22 mouse cellular contexts compared by ENCODE assay signal in genomic region chr10:26725255-26725654, GRCm38 (mm10).
"Had no signal": no experiment of that assay in that cellular context is flagged by ENCODE, and none has a peak within 500 bp of the region (broad histone marks: within the 10 kb centered on the region; RNA-seq: fewer than 3 reads in every experiment).

No protein-coding gene starts in this region.

- H3K27me3 ChIP-seq: lung, embryonic 15.5 days; megakaryocyte, embryonic 14.5 days; midbrain, embryonic 13.5 days; neural tube, embryonic 13.5 days; neural tube, embryonic 15.5 days had no signal

- H3K4me2 ChIP-seq: lung, embryonic 15.5 days; midbrain, embryonic 11.5 days; midbrain, embryonic 13.5 days; neural tube, embryonic 13.5 days; neural tube, embryonic 15.5 days had no signal

- H3K27ac ChIP-seq: lung, embryonic 15.5 days; macrophage; midbrain, embryonic 13.5 days; neural tube, embryonic 13.5 days; neural tube, embryonic 15.5 days had no signal

- H3K36me3 ChIP-seq: lung, embryonic 15.5 days; midbrain, embryonic 13.5 days; neural tube, embryonic 13.5 days; neural tube, embryonic 15.5 days had no signal

- H3K9ac ChIP-seq: liver, postnatal 0 days; lung, embryonic 15.5 days; midbrain, embryonic 13.5 days; neural tube, embryonic 13.5 days; neural tube, embryonic 15.5 days had no signal

- DNase-seq: liver, postnatal 0 days; lung, adult 2 months; lung, postnatal 14 days; lung, postnatal 36 days; retina, postnatal 1 day; right cerebral cortex, adult 18-20 months; right cerebral cortex, postnatal 25 days; right cerebral cortex, postnatal 4 days; spleen, adult 18-20 months; thymus, adult 18-20 months; thymus, postnatal 14 days; thymus, postnatal 36 days had no signal

- ATAC-seq: liver, postnatal 0 days; lung, postnatal 0 days; midbrain, embryonic 13.5 days; midbrain, embryonic 16.5 days had no signal

- H3K4me1 ChIP-seq: lung, embryonic 15.5 days; megakaryocyte, embryonic 14.5 days; midbrain, embryonic 13.5 days; neural tube, embryonic 13.5 days; neural tube, embryonic 15.5 days had no signal

- H3K9me3 ChIP-seq: lung, embryonic 15.5 days; megakaryocyte, embryonic 14.5 days; midbrain, embryonic 13.5 days; neural tube, embryonic 13.5 days; neural tube, embryonic 15.5 days had no signal

- H3K4me3 ChIP-seq: lung, embryonic 15.5 days; megakaryocyte, embryonic 14.5 days; midbrain, embryonic 13.5 days; myocyte; neural tube, embryonic 13.5 days; neural tube, embryonic 15.5 days had no signal
